Mouse (Mus musculus) cortical plate, adult 2 months (tissue): ENCODE measurements around the gene Tsr3. TPM values are rescaled to one million over a fixed set of nuclear protein-coding genes. Genes with fewer than 3 reads are reported as not detected.
"Not testable (repeated sequence)": the region's sequence is repeated elsewhere in the genome, so short reads cannot be mapped to it uniquely, and the experiment has no call there.

Source experiments
- H3K27ac ChIP-seq: fragments of 200-500 bp; 2 replicates; pipeline ENCODE4 v1.5.1; 2012; ENCODE audit warnings: low read length, control low read depth, inconsistent platforms; ENCODE audit not compliant: insufficient read depth
- H3K4me1 ChIP-seq: fragments of 200-500 bp; 2 replicates; pipeline ENCODE4 v1.6.1; 2011; ENCODE audit warnings: low read length; ENCODE audit not compliant: control insufficient read depth, insufficient read depth
- H3K4me3 ChIP-seq: fragments of 200-500 bp; 2 replicates; pipeline ENCODE4 v1.5.1; 2011; ENCODE audit warnings: mild to moderate bottlenecking, low read length, control low read depth; ENCODE audit not compliant: insufficient read depth
- CTCF ChIP-seq: fragments of 200-500 bp; IDR thresholded peaks from 2 replicates; pipeline ENCODE4 v1.5.1; 2011; ENCODE audit warnings: mild to moderate bottlenecking, control low read depth, low read length; ENCODE audit not compliant: insufficient read depth; ENCODE audit errors: extremely low read depth
- POLR2A ChIP-seq: fragments of 200-500 bp; IDR thresholded peaks from 2 replicates; pipeline ENCODE4 v1.6.1; 2011; ENCODE audit warnings: mild to moderate bottlenecking, low read length, control low read depth; ENCODE audit not compliant: insufficient read depth; ENCODE audit errors: extremely low read depth
- polyA plus RNA-seq: library from polyadenylated mRNA; depleted of rRNA; stranded (reverse); fragments of >200 nt; gene quantifications from 2 replicates; pipeline ENCODE4 v1.2.3, GENCODE M21; 2012

Gene Tsr3
- polyA plus RNA-seq, 1 experiment = 35.3 TPM

GRCm38 (mm10) chr17:25221821-25222503 is 18.0 kb upstream of the Tsr3 start:
- TF ChIP-seq CTCF = no peak
- peak; percentile 64; the same call in 1 of the 2 replicates for TF ChIP-seq POLR2A
- Histone ChIP-seq H3K4me1 (peaks cover 4% of the 10 kb centered on the region; the same call in 1 of the 2 replicates), H3K27ac (peak overlapping the region; percentile 68), H3K4me3 (peak overlapping the region; percentile 70)

GRCm38 (mm10) chr17:25222504-25222940 is 17.4 kb upstream of the Tsr3 start:
- H3K4me1 ChIP-seq = not testable (repeated sequence)
- Histone ChIP-seq H3K4me3 (peak overlapping the region; percentile 70), H3K27ac (peak overlapping the region; percentile 75)

- Histone ChIP-seq H3K27ac (peak overlapping the region; percentile 75), H3K4me3 (peak overlapping the region; percentile 70), H3K4me1 (peaks cover 4% of the 10 kb centered on the region; the same call in 1 of the 2 replicates)
- TF ChIP-seq POLR2A (no peak), CTCF (no peak)
Observed at GRCm38 (mm10) chr17:25222951-25223601, 16.9 kb upstream of the Tsr3 start.

- Histone ChIP-seq H3K4me3 (no peak overlapping the region), H3K27ac (no peak overlapping the region), H3K4me1 (peaks cover 4% of the 10 kb centered on the region; the same call in 1 of the 2 replicates)
- TF ChIP-seq CTCF (no peak), POLR2A (no peak)
Observed at GRCm38 (mm10) chr17:25224586-25225222, 15.3 kb upstream of the Tsr3 start.

GRCm38 (mm10) chr17:25225659-25226058 is 14.3 kb upstream of the Tsr3 start:
- Histone ChIP-seq H3K4me3 (no peak overlapping the region), H3K4me1 (peaks cover 4% of the 10 kb centered on the region; the same call in 1 of the 2 replicates), H3K27ac (no peak overlapping the region)
- TF ChIP-seq POLR2A (no peak), CTCF (no peak)

- H3K27ac ChIP-seq = no peak overlapping the region
- TF ChIP-seq POLR2A = no peak
- TF ChIP-seq CTCF = no peak
- no peak overlapping the region for H3K4me3 ChIP-seq
Observed at GRCm38 (mm10) chr17:25227991-25228390, 12.0 kb upstream of the Tsr3 start.

GRCm38 (mm10) chr17:25230014-25230655 is 9.8 kb upstream of the Tsr3 start:
- H3K27ac ChIP-seq, H3K4me3 ChIP-seq, H3K4me1 ChIP-seq: not testable (repeated sequence)

More at GRCm38 (mm10) chr17:25227991-25228390, 12.0 kb upstream of the Tsr3 start:
- peaks cover 4% of the 10 kb centered on the region; the same call in 1 of the 2 replicates for H3K4me1 ChIP-seq

- TF ChIP-seq POLR2A = no peak
- TF ChIP-seq CTCF = no peak
- no peak overlapping the region for H3K4me3 ChIP-seq
- no peak overlapping the region for H3K27ac ChIP-seq
- H3K4me1 ChIP-seq = no peaks in the 10 kb centered on the region
Observed at GRCm38 (mm10) chr17:25230700-25231099, 9.3 kb upstream of the Tsr3 start.

GRCm38 (mm10) chr17:25231621-25232020 is 8.3 kb upstream of the Tsr3 start:
- not testable (repeated sequence) for H3K27ac ChIP-seq, H3K4me1 ChIP-seq, H3K4me3 ChIP-seq
